ENCODE assay signal across 18 mouse cellular contexts in genomic region chr1:179250388-179250787, GRCm38 (mm10).
DNase-seq lines count a peak whose midpoint lies in the region; ATAC-seq and TF ChIP-seq lines count a peak whose summit lies in the region.
"Had no signal": no experiment of that assay in that cellular context is flagged by ENCODE, and none has a peak within 500 bp of the region (broad histone marks: within the 10 kb centered on the region; RNA-seq: fewer than 3 reads in every experiment).

No protein-coding gene starts in this region.

- no peak overlapping the region for H3K4me3 ChIP-seq in heart, embryonic 10.5 days
- H3K4me3 ChIP-seq in hindbrain, embryonic 11.5 days (ENCODE audit: low read depth, low read length), result no peak overlapping the region
- no peak overlapping the region for H3K4me3 ChIP-seq in hindbrain, embryonic 12.5 days
- H3K4me3 ChIP-seq in midbrain, embryonic 15.5 days, result no peak overlapping the region
- H3K4me3 ChIP-seq in midbrain, postnatal 0 days (ENCODE audit: low read depth, low read length), result no peak overlapping the region
- H3K4me3 ChIP-seq: embryonic facial prominence, embryonic 12.5 days; left cerebral cortex, adult 2 months had no signal

- WGBS in heart, embryonic 10.5 days, result 86% methylated on average over 3 of the region's 3 CpGs
- WGBS in hindbrain, embryonic 11.5 days, result 86% methylated on average over 3 of the region's 3 CpGs
- 83% methylated on average over 3 of the region's 3 CpGs for WGBS in hindbrain, embryonic 12.5 days
- 79% methylated on average over 3 of the region's 3 CpGs for WGBS in midbrain, embryonic 15.5 days
- WGBS in midbrain, postnatal 0 days, result 75% methylated on average over 3 of the region's 3 CpGs

- TF ChIP-seq CTCF in midbrain, postnatal 0 days (IDR thresholded peaks at IDR 0.05), result no peak

- H3K9me3 ChIP-seq in heart, embryonic 10.5 days, result no peaks in the 10 kb centered on the region
- H3K9me3 ChIP-seq in hindbrain, embryonic 11.5 days (ENCODE audit: control insufficient read depth, low read length), result no peaks in the 10 kb centered on the region
- no peaks in the 10 kb centered on the region for H3K9me3 ChIP-seq in hindbrain, embryonic 12.5 days (replicated peaks)
- no peaks in the 10 kb centered on the region for H3K9me3 ChIP-seq in midbrain, embryonic 15.5 days
- no peaks in the 10 kb centered on the region for H3K9me3 ChIP-seq in midbrain, postnatal 0 days (ENCODE audit: low read length)
- H3K9me3 ChIP-seq: embryonic facial prominence, embryonic 12.5 days had no signal

- no peaks in the 10 kb centered on the region for H3K27me3 ChIP-seq in heart, embryonic 10.5 days (ENCODE audit: insufficient read depth, poor library complexity, severe bottlenecking)
- H3K27me3 ChIP-seq in hindbrain, embryonic 11.5 days (ENCODE audit: control insufficient read depth, insufficient read depth, low read length), result no peaks in the 10 kb centered on the region
- no peaks in the 10 kb centered on the region for H3K27me3 ChIP-seq in hindbrain, embryonic 12.5 days
- H3K27me3 ChIP-seq in midbrain, embryonic 15.5 days (replicated peaks), result no peaks in the 10 kb centered on the region
- H3K27me3 ChIP-seq in midbrain, postnatal 0 days (ENCODE audit: insufficient read depth, low read length), result no peaks in the 10 kb centered on the region
- H3K27me3 ChIP-seq: embryonic facial prominence, embryonic 12.5 days had no signal

- 0 out of 2 replicates have a peak overlapping the region, but pooled peaks have one; percentile 7 for H3K27ac ChIP-seq in heart, embryonic 10.5 days
- no peak overlapping the region for H3K27ac ChIP-seq in hindbrain, embryonic 11.5 days (ENCODE audit: low read depth, low read length)
- no peak overlapping the region for H3K27ac ChIP-seq in hindbrain, embryonic 12.5 days
- H3K27ac ChIP-seq in midbrain, embryonic 15.5 days, result no peak overlapping the region
- H3K27ac ChIP-seq in midbrain, postnatal 0 days (ENCODE audit: low read depth, low read length), result no peak overlapping the region
- H3K27ac ChIP-seq: embryonic facial prominence, embryonic 12.5 days; kidney, postnatal 0 days; left cerebral cortex, adult 2 months; liver, embryonic 14.5 days had no signal

- no peaks in the 10 kb centered on the region for H3K36me3 ChIP-seq in heart, embryonic 10.5 days
- no peaks in the 10 kb centered on the region for H3K36me3 ChIP-seq in hindbrain, embryonic 11.5 days (ENCODE audit: control insufficient read depth, insufficient read depth, low read length)
- H3K36me3 ChIP-seq in hindbrain, embryonic 12.5 days, result no peaks in the 10 kb centered on the region
- H3K36me3 ChIP-seq in midbrain, embryonic 15.5 days (replicated peaks), result no peaks in the 10 kb centered on the region
- no peaks in the 10 kb centered on the region for H3K36me3 ChIP-seq in midbrain, postnatal 0 days (ENCODE audit: insufficient read depth, low read length)
- H3K36me3 ChIP-seq: embryonic facial prominence, embryonic 12.5 days had no signal

- ATAC-seq in hindbrain, embryonic 11.5 days (ENCODE audit: low FRiP score), result no peak
- no peak for ATAC-seq in hindbrain, embryonic 12.5 days (ENCODE audit: low FRiP score)
- ATAC-seq in midbrain, embryonic 15.5 days (replicated peaks), result 0 out of 2 replicates have a peak, but pooled peaks have one; percentile 31
- ATAC-seq in midbrain, postnatal 0 days (ENCODE audit: low FRiP score), result no peak
- ATAC-seq: intestine, postnatal 0 days had no signal

- H3K9ac ChIP-seq in hindbrain, embryonic 11.5 days (ENCODE audit: low read depth, low read length), result no peak overlapping the region
- no peak overlapping the region for H3K9ac ChIP-seq in hindbrain, embryonic 12.5 days
- no peak overlapping the region for H3K9ac ChIP-seq in midbrain, embryonic 15.5 days
- H3K9ac ChIP-seq in midbrain, postnatal 0 days (replicated peaks; ENCODE audit: low read length, poor library complexity, severe bottlenecking), result no peak overlapping the region
- H3K9ac ChIP-seq: embryonic facial prominence, embryonic 12.5 days; liver, embryonic 14.5 days; lung, embryonic 14.5 days had no signal

- intact Hi-C loops in heart, postnatal 10 days (cut with DNase I), result no loop called here

- peaks cover 31% of the 10 kb centered on the region for H3K4me1 ChIP-seq in heart, embryonic 10.5 days
- H3K4me1 ChIP-seq in hindbrain, embryonic 11.5 days (replicated peaks; ENCODE audit: control insufficient read depth, insufficient read depth, low read length), result no peaks in the 10 kb centered on the region; the same call in 1 of the 2 replicates
- H3K4me1 ChIP-seq in hindbrain, embryonic 12.5 days, result peaks cover 31% of the 10 kb centered on the region
- peaks cover 20% of the 10 kb centered on the region for H3K4me1 ChIP-seq in midbrain, embryonic 15.5 days
- H3K4me1 ChIP-seq in midbrain, postnatal 0 days (ENCODE audit: insufficient read depth, low read length), result peaks cover 7% of the 10 kb centered on the region
- H3K4me1 ChIP-seq: embryonic facial prominence, embryonic 12.5 days had no signal

- H3K4me2 ChIP-seq in hindbrain, embryonic 11.5 days (replicated peaks; ENCODE audit: low read depth, low read length), result no peak overlapping the region
- no peak overlapping the region for H3K4me2 ChIP-seq in hindbrain, embryonic 12.5 days (replicated peaks)
- no peak overlapping the region for H3K4me2 ChIP-seq in midbrain, embryonic 15.5 days
- no peak overlapping the region for H3K4me2 ChIP-seq in midbrain, postnatal 0 days (ENCODE audit: low read depth, low read length, poor library complexity, severe bottlenecking)
- H3K4me2 ChIP-seq: embryonic facial prominence, embryonic 12.5 days; lung, embryonic 14.5 days had no signal

- peak; percentile 50 for DNase-seq in embryo, embryonic 10 days (ENCODE audit: low spot score)
- no peak for DNase-seq in embryo, embryonic 10.5 days (ENCODE audit: low spot score)
- DNase-seq in heart, embryonic 10.5 days (ENCODE audit: low spot score), result no peak
- no peak for DNase-seq in heart, postnatal 10 days
- peak; percentile 27 for DNase-seq in hindbrain, embryonic 11.5 days (ENCODE audit: low spot score)
- no peak for DNase-seq in midbrain, postnatal 0 days (ENCODE audit: low spot score)
- DNase-seq: adrenal gland, postnatal 25 days; cerebellum, adult 9-10 months; lung, embryonic 14.5 days; thymus, adult 18-20 months; thymus, postnatal 36 days had no signal

Comparison
In these comparisons a context has a peak if more than half of its experiments do, and no peak if none do; other contexts are left out.
1. DNase-seq: peak in embryo, embryonic 10 days (single experiment) and hindbrain, embryonic 11.5 days (single experiment); none in embryo, embryonic 10.5 days (single experiment), heart, embryonic 10.5 days (single experiment), heart, postnatal 10 days (0 of 2) and midbrain, postnatal 0 days (single experiment).